Mouse (Mus musculus): Measurements from ENCODE around the gene Mtmr6.

DNA sequence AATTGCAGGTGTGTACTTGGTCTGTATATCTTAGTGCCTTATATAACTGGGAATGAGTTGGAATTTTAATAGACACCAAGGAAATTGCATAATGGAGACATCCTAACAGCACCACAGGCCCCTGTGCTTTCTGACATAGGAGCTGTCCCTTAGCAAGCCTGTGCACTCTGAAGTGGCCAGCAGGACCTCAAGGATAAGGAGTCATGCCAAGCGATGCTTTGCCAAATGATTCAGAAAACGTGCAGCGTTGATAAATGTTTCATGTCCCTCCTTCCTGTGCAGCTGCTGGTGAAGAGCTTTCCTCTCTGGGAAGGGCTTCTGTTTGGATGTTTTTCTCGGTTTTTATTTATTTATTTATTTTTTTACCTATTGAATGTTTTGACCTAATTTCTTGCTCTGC lies 45.7 kb downstream of the Mtmr6 start:
- TF ChIP-seq CTCF (IDR thresholded peaks at IDR 0.05; ENCODE audit: borderline replicate concordance, insufficient read depth, low read length): no peak
- TF ChIP-seq POLR2A (IDR thresholded peaks at IDR 0.05; ENCODE audit: low read depth, low read length): no peak

Measured in embryonic fibroblast, embryonic 13.5 days (primary cell).